Mouse (Mus musculus): ENCODE data around the gene Rmdn2.

GRCm38 (mm10) chr17:79609697-79610096 is 2.0 kb upstream of the Rmdn2 start:
- TF ChIP-seq POLR2A (IDR thresholded peaks at IDR 0.05; ENCODE audit: control insufficient read depth, low read depth, low read length) (no peak), CTCF (IDR thresholded peaks at IDR 0.05; ENCODE audit: control insufficient read depth, insufficient read depth, insufficient replicate concordance, low read depth, low read length) (no peak)
